Mouse (Mus musculus) adrenal gland, postnatal 4 days (tissue): Measurements from ENCODE around the gene Atrip. TPM values are rescaled to one million over a fixed set of nuclear protein-coding genes. Genes with fewer than 3 reads are reported as not detected.

ENCODE experiments used
- DNase-seq, 2 experiments: peaks; one replicate each; pipeline ENCODE4 v3.0.0; 2021 to 2022; ENCODE audit warnings: low spot score in 2 of 2, mixed read lengths in 2 of 2
- long read RNA-seq, 2 experiments: library from polyadenylated mRNA; stranded (forward); transcript quantifications; one replicate each; pipeline ENCODE4 v2.0.0; 2021
- total RNA-seq, 2 experiments: library from RNA; stranded (reverse); gene quantifications; 2 replicates each; pipeline ENCODE4 v1.2.3; 2021

Gene Atrip
- total RNA-seq: 10 to 100 TPM; 20.7 to 21.3 TPM
- long read RNA-seq, experiment 1, transcript Atrip-201 (13 exons, 2,572 nt): major isoform, 14 of 28 reads
- long read RNA-seq, experiment 1, partial matches to known transcripts: 2 of 28 reads
- long read RNA-seq, experiment 1, other reads (novel, unspliced or antisense): 11 of 28 reads
- long read RNA-seq, experiment 2, full-length matches to known transcripts: 32 of 59 reads
- long read RNA-seq, experiment 2, partial matches to known transcripts: 8 of 59 reads
- long read RNA-seq, experiment 2, other reads (novel, unspliced or antisense): 19 of 59 reads

- peak; percentile 78 to 86 for DNase-seq
Observed at GRCm38 (mm10) chr9:109073661-109074573, at the start of gene Atrip. Gene Atrip (minus strand): TSS chr9:109074124.

GRCm38 (mm10) chr9:109123266-109123665, 49.3 kb upstream of the Atrip start:
- no peak for DNase-seq

- DNase-seq: no peak
Observed at GRCm38 (mm10) chr9:109122553-109123085, 48.7 kb upstream of the Atrip start.

GRCm38 (mm10) chr9:109120956-109121355, 47.0 kb upstream of the Atrip start:
- no peak for DNase-seq

- DNase-seq: no peak
Observed at GRCm38 (mm10) chr9:109119571-109119970, 45.6 kb upstream of the Atrip start.

GRCm38 (mm10) chr9:109118106-109118505, 44.2 kb upstream of the Atrip start:
- DNase-seq: no peak

GRCm38 (mm10) chr9:109116205-109116604, 42.3 kb upstream of the Atrip start:
- DNase-seq: peak; percentile 21 to 27

- DNase-seq: peak; percentile 2
Observed at GRCm38 (mm10) chr9:109114871-109115270, 40.9 kb upstream of the Atrip start.

- peak; percentile 2 for DNase-seq
Observed at GRCm38 (mm10) chr9:109114276-109114675, 40.4 kb upstream of the Atrip start.

- DNase-seq: peak; percentile 1 to 2
Observed at GRCm38 (mm10) chr9:109113331-109113730, 39.4 kb upstream of the Atrip start.

GRCm38 (mm10) chr9:109111591-109111990, 37.7 kb upstream of the Atrip start:
- no peak for DNase-seq

- DNase-seq: no peak
Observed at GRCm38 (mm10) chr9:109111101-109111500, 37.2 kb upstream of the Atrip start.

GRCm38 (mm10) chr9:109110240-109110639, 36.3 kb upstream of the Atrip start:
- DNase-seq: no peak

GRCm38 (mm10) chr9:109107341-109107740, 33.4 kb upstream of the Atrip start:
- DNase-seq: no peak

- no peak for DNase-seq
Observed at GRCm38 (mm10) chr9:109105648-109106047, 31.7 kb upstream of the Atrip start.

- peak in 1 of 2 experiments; percentile 49 for DNase-seq
Observed at GRCm38 (mm10) chr9:109105011-109105410, 31.1 kb upstream of the Atrip start.

GRCm38 (mm10) chr9:109104083-109104482, 30.2 kb upstream of the Atrip start:
- no peak for DNase-seq

GRCm38 (mm10) chr9:109103250-109103649, 29.3 kb upstream of the Atrip start:
- DNase-seq: peak; percentile 55 to 73

GRCm38 (mm10) chr9:109102541-109102940, 28.6 kb upstream of the Atrip start:
- DNase-seq: no peak

- no peak for DNase-seq
Observed at GRCm38 (mm10) chr9:109101933-109102445, 28.1 kb upstream of the Atrip start.

GRCm38 (mm10) chr9:109100307-109100928, 26.5 kb upstream of the Atrip start:
- DNase-seq: no peak
